Mouse (Mus musculus) cerebellum, postnatal 10 days (tissue): ENCODE measurements around the gene Gm9837.
"Not testable (repeated sequence)": the region's sequence is repeated elsewhere in the genome, so short reads cannot be mapped to it uniquely, and the experiment has no call there.

Experiments used
- DNase-seq, 2 experiments: peaks; one replicate each; pipeline ENCODE4 v3.0.0; 2021; ENCODE audit warnings: mixed read lengths in 2 of 2

Gm9837 gene

GRCm38 (mm10) chr11:53456474-53457371, 13.6 kb downstream of the Gm9837 start, which contains the start of the genes Gm10447 and Shroom1:
Gm10447 (minus strand) TSS chr11:53457110.
Shroom1 (plus strand) TSS chr11:53457205.
- peak; percentile 63 to 73 for DNase-seq

- DNase-seq: no peak
Measured at GRCm38 (mm10) chr11:53453031-53453430, 17.2 kb downstream of the Gm9837 start.

- DNase-seq: peak; percentile 57 to 63
Measured at GRCm38 (mm10) chr11:53452396-53452795, 17.9 kb downstream of the Gm9837 start.

- DNase-seq: no peak
Measured at GRCm38 (mm10) chr11:53451361-53451760, 18.9 kb downstream of the Gm9837 start.

DNA sequence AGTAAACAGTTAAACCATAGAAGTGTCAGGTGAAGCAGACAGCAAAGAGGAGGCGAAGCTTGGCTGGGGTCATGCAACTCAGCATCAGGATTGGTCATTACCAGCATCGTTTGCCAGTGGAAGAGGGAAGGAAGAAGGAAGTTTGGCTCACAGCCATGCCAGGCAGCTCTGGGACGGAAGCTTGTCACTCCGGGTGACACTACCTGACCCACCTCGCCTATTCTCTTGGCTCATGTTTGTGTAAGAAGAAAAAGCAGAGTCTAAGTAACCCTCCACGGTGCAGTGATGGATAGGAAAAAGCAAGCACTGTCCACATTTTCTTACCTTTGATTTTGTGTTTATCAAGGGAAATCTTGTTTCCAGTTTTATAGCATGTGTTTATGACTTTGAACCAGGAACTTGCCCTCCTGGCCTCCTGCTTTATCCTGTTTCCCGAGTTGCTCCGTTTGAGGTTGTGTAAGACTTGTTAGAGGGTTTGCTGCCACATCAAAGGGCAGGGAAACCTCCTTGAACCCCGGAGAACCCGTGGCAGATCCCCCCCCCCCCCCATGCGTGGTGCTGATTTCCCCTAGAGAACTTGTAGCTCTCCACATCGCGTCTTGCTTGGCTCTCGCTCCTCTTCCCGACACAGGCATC, 20.1 kb downstream of the Gm9837 start:
- no peak for DNase-seq

GRCm38 (mm10) chr11:53448529-53448928, 21.8 kb downstream of the Gm9837 start:
- DNase-seq: peak; percentile 91 to 92

GRCm38 (mm10) chr11:53447996-53448395, 22.3 kb downstream of the Gm9837 start:
- no peak for DNase-seq

- DNase-seq: no peak
Measured at GRCm38 (mm10) chr11:53446183-53446582, 24.1 kb downstream of the Gm9837 start.

DNA sequence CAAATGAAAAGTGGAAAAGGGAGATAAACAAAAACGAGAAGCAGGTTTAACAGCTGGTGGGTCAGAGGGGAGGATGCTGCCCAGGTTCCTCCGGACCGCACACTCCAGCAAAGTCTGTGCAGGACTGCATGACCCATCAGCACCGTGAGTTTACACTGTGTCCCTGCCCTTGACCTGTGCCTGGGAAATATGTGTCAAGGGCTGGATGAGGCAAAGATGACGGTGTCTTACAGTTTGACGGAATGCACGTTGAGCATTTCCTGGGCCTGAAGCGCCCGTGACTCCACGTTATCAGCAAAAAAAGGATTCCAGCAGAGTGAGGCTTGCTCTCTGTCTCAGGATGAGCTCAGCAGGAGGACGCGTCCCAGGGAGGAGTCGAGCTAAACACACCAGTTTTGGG, 24.7 kb downstream of the Gm9837 start:
- DNase-seq: no peak

DNA sequence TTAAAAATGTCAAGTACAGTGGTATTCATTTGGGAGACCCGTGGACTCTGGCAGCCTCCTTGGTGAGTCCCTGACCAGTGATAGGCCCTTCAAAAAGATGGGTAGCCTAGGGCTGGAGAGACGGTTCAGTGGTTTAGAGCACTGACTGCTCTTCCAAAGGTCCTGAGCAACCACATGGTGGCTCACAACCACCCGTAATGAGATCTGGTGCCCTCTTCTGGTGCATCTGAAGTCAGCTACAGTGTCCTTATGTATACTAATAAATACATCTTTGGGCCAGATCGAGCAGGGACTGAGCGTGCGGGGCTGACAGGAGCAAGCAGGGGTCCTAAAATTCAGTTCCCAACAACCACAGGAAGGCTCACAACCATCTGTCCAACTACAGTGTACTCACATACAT, 26.4 kb downstream of the Gm9837 start:
- peak; percentile 62 to 66 for DNase-seq

- no peak for DNase-seq
Measured at GRCm38 (mm10) chr11:53441921-53442320, 28.4 kb downstream of the Gm9837 start.

DNA sequence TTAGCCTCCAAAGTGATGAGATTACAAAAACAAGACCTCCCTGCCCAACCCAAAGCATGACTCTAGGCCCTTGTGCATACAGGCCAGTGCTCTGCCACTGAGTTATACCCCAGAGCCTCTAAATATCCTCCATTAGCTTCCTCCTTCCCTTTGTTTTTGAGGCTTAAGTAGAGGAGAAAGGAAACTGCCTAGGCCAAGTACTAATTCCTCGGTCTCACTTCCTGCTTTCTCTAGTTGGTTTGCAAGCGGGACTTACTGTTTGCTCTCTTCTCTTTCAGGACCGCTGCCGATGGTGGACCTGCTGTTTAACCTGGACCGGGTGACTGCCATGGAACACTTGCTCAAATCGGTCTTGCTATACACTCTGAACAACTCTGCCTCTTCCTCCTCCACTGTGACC, 33.9 kb downstream of the Gm9837 start:
- no peak for DNase-seq

- no peak for DNase-seq
Measured at GRCm38 (mm10) chr11:53435504-53435903, 34.8 kb downstream of the Gm9837 start.

DNA sequence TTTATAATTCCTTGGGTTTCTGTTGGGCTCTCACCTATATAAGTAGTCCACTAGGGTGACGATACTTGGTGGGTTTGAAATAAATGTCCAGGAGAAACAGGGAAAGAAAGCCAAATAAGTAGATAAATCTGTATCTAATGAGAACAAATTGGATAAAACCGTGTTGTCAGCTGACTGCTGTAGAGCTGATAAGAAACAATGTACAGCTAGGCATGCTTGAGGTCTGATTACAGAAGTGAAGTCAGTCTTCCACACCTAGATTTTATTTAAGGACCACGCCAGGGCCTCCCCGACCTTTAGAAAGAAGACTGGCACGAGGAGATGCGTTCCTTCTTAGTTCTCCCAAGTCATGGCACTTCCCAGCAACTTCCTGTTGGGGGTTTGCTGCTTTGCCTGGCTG, 37.2 kb downstream of the Gm9837 start:
- DNase-seq: no peak

DNA sequence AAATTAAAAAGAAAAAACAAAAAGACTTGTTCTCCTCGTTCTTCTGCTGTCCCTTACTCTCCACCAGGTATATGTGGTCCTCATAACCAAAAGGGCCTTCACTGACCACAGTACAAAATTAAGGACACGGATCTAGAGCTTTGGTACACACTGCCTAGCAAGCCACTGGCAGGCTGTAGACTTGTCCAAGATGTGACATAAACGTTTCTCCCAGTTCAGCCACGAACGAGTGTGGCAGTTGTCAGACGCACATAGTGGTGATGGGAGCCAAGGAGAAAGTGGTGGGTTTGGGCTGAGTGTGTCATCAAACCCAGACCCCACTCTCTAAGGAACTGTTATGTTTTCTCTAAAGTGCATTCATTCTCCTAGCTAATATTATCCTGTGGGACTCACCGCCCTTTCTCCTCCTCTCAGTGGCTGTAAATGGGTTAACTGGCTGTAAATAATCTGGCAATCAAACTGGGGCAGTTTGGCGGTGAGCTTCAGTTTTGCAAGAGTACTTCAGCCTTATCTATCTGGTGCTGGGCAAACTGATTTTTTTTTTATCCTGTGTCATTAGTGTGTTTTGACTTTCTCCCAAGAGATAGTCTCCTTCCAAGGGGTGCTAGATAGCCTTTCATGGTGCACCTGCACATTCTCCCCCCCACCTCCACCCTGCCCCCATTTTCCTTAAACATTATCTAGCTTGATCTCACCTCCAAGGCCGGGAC, 38.8 kb downstream of the Gm9837 start:
- no peak for DNase-seq

DNA sequence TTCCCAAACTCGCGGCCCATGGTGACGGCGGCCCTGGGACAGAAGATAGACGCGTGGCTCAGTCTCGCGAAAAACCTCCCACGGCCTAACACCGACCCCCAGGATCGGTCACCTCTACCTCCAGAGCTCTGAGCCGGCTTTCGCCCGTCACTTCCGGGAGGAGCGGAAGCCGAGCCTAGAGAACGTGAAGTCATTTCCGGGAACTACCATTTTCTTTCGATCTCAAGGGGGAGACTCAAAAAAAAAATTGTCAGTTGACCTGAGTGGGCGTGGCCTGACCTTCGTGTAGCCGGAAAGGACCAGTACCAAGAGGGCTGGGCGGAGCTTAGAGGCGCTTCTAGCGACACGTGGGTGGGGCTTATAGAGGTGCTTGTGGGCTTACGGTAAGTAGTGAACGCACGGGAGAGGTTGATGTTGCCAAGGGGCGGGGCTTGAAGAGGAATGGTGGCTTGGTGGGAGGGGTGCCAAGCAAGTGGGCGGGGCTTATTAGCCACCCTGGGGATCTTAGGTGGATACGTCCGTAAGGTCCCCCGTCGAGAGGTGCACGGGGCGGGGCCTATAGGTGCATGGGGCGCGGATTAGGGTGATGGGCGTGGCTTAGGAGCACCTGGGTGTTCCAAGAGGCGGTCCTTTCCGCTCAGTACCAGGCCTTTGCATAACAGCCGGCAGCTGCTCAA, 39.5 kb downstream of the Gm9837 start, which contains the start of the genes Uqcrq and Gdf9:
TSS of gene Uqcrq (minus strand) at position 162 of the 677 bp plus-strand sequence.
TSS of gene Gdf9 (plus strand) at position 354 of the 677 bp plus-strand sequence.
- peak; percentile 100 for DNase-seq

DNA sequence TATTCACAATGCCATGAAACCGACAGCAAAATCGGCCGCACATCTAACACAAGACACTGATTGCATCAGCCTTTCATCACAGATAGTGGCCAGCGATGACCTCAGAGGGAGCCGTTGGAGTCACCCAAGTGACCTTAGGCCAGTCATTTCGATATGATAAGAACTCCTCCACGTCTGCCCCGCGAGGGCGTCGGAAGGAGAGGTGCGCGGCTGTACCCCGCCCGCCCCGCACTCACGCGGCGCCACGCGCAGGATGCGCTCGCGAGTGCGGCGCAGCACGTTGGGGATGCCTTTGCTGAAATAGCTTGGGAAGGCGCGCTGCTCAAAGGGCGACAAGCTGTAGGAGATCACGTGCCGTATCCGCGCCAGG, 40.0 kb downstream of the Gm9837 start:
- no peak for DNase-seq

DNA sequence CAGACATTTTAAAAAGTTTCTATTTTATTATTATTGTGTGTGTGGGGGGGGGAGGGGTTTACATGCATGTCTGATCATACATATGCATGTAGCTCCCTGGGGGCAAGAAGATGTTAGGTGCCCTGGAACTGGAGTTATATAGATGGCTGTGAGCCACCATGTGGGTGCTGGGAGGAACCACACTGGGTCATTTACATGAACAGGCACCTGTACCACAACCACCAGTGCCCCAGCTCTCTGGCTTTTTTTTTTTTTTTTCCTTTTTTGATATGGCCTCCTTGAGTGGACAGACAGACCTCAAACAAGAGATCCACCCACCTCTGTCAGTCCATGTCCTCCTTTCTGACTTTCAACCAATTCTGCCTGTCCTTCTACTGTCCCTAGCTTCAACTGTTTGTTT, 41.1 kb downstream of the Gm9837 start:
- DNase-seq: no peak

DNA sequence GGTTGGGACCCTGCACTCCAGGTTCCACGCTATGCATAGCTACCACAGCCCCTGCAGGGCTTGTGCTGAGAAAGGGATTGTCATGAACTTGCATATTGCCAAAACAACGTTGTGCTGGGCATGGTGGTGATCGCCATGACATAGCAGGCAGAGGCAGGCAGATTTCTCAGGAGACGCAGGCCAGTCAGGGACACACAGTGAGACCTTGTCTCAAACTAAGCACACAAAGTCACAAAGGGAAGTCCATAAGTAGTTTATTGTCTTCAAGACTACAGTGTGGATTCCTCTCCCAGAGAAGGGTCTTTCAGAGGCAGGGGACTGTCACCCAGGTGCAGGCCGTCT, 41.6 kb downstream of the Gm9837 start:
- no peak for DNase-seq

DNA sequence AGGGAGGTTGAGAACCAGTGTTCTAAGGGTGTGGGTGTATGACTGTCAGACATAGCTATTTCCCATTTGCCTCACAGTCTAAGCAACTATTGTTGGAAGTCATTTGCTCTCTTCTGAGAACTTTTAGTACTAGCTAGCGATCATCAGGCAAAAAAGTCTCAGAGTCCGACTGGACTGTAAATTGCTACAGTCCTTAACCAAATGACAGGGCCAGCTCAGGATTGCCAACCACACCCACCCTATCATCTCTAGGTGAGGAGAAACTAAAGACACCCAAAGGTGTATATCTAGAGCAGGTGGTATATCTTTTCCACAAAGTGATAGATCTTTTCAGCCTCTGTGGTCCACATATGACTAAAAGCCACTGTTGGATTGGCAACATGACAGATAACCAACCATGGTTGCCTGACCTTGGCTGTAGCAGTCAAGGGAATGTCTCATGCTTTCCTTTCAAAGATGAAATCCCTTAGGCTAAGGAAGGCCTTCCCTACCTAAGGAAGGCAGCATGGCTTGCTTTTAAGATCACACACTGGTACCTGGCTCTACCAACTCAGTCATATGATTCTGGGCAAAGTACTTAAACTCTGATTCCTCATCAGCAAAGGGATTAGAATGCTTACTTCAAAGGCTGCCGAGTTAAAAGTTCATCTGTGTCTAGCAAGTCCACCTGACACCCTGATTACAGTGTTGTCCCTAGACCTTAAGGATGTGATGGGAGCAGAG, 42.1 kb downstream of the Gm9837 start:
- DNase-seq: no peak

DNA sequence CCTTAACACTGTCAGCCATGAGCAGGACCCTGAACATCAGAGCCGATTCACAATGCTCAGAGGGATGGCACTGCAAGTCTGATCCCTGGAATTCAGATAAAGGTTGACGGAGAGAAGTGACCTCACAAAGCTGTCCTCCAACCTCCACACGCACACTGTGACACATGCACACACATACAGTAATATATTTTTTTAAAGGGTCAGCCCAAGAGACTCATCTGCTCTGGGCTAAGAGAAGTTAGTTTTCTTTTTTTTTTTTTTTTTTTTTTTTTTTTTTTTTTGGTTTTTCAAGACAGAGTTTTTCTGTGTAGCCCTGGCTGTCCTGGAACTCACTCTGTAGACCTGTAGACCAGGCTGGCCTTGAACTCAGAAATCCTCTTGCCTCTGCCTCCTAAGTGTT, 43.4 kb downstream of the Gm9837 start:
- not testable (repeated sequence) for DNase-seq

DNA sequence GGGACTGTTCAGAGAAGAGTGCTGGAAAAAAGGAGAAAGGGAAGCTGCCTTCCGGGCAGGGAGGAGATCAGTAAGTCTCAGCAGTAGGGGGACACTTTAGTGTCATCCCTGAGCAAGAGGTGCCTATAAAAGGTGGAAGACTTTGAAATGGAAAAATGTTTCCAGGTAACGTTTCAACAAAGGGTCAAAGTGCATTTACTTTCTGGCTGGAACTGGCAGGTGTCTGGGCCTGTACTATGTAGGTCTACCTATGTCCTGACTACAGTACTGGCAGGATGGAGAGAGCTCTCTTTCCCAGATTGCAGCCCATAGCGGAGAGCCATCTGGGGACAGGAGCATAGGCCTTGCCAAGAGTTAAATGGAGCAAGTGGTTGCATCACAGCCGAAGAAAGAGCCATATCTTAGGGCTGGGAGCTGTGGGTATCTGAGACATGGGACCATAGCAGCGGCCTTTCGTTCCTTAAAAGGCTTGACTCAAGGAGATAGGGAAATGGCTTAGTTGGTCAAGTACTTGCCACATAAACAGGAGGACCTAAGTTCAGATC, 44.5 kb downstream of the Gm9837 start:
- peak in 1 of 2 experiments; percentile 22 for DNase-seq
